Mouse (Mus musculus) lung, embryonic 16.5 days (tissue): ENCODE measurements around the gene Pam. TPM values are rescaled to one million over a fixed set of nuclear protein-coding genes. Genes with fewer than 3 reads are reported as not detected.
A peak's percentile ranks its signal among the peaks of the same experiment; 100 is the strongest.
"Not testable (repeated sequence)": the region's sequence is repeated elsewhere in the genome, so short reads cannot be mapped to it uniquely, and the experiment has no call there.

Experiments used
- ATAC-seq: fragments of 200-750 bp; cut with Nextera tagmentation; 2 replicates; pipeline ENCODE4 v1.8.0; 2017; ENCODE audit warnings: low read depth, mild to moderate bottlenecking, moderate library complexity
- H3K27ac ChIP-seq: fragments of 300-500 bp; sonication (generic); 2 replicates; pipeline ENCODE4 v1.5.1; 2014; ENCODE audit warnings: mild to moderate bottlenecking, control low read depth, low read length
- H3K27me3 ChIP-seq: fragments of 300-500 bp; sonication (generic); 2 replicates; pipeline ENCODE4 v1.6.1; 2014; ENCODE audit warnings: low read depth, low read length, mixed read lengths; ENCODE audit not compliant: control insufficient read depth, insufficient read depth
- H3K36me3 ChIP-seq: fragments of 300-500 bp; sonication (generic); 2 replicates; pipeline ENCODE4 v1.6.1; 2014; ENCODE audit warnings: low read length; ENCODE audit not compliant: control insufficient read depth, insufficient read depth
- H3K4me1 ChIP-seq: fragments of 300-500 bp; sonication (generic); replicated peaks from 2 replicates; pipeline ENCODE4 v1.6.1; 2014; ENCODE audit warnings: low read length, mixed read lengths; ENCODE audit not compliant: control insufficient read depth, insufficient read depth
- H3K4me2 ChIP-seq: fragments of 300-500 bp; sonication (generic); 2 replicates; pipeline ENCODE4 v1.6.1; 2014; ENCODE audit warnings: low read depth, low read length, control low read depth
- H3K4me3 ChIP-seq: fragments of 300-500 bp; sonication (generic); 2 replicates; pipeline ENCODE4 v1.5.1; 2014; ENCODE audit warnings: mild to moderate bottlenecking, low read length, control low read depth
- H3K9ac ChIP-seq: fragments of 300-500 bp; sonication (generic); 2 replicates; pipeline ENCODE4 v1.6.1; 2014; ENCODE audit warnings: low read length, control low read depth
- H3K9me3 ChIP-seq: fragments of 300-500 bp; sonication (generic); 2 replicates; pipeline ENCODE4 v1.6.1; 2016; ENCODE audit warnings: low read length; ENCODE audit not compliant: control insufficient read depth
- WGBS: fragments of 180-500 bp; shearing (Covaris S2); extraction: QIAGEN DNeasy Blood & Tissue Kit; methylation state at CpG from one replicate; pipeline ENCODE4 v1.1.7; 2014; 5-methylcytosine and 5-hydroxymethylcytosine counted together
- polyA plus RNA-seq: library from polyadenylated mRNA; unstranded; fragments of >200 nt; fragmentation: Nextera tagmentation; extraction: Ambion mirVana; gene quantifications from 2 replicates; pipeline ENCODE4 v1.2.1, GENCODE M21; 2015

Pam gene
- polyA plus RNA-seq, 1 experiment from 2014 or later = 61.4 TPM

DNA sequence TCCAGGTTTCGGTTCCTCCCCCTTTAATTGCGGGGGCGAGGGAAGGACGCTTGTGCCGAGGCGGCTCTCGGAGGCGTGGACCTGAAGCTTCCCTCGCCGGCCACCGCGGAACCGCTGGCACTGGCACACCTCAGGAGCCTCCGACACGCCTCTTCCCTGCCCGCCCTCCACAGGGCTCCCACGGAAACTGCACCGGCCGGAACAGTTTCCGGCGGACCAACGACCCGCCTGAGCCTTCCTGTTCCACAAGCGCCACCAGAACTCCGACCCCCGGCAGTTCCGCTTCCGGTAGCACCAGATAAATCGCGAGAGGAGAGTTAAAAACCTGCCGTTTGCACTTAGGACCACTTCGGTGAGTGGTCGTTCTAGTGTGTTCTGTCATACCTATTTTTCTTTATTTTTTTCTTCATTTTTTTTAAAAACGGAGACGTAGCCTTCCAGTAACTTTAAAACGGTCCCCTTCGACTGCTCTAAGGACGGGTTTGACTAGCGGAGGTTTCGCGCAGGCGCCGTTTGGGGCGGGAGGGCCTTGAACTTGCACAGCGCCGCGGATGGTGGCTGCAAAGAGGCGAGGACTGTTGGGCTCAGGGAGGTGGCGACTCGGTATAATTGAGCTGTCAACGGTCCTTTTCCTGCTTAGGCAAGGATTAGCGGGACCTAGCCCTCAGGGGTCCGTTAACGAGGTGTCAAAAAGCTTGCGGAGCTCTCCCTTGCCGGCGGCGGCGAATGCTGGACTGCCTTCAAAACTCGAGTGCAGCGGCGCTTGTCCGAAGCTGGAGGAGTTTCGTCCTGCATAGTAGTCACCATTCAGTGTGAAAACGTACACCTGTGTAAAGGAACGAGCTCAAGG lies 325.3 kb downstream of the Pam start, which contains the start of the genes Gin1 and Ppip5k2:
TSS of gene Gin1 (plus strand) at position 269 of the 850 bp plus-strand sequence.
TSS of gene Ppip5k2 (minus strand) at position 508 of the 850 bp plus-strand sequence.
- no peaks in the 10 kb centered on the region for H3K27me3 ChIP-seq
- peak within 1 kb of the TSS; percentile 92 for H3K27ac ChIP-seq
- peak within 1 kb of the TSS; percentile 97 for H3K4me3 ChIP-seq
- peak within 1 kb of the TSS; percentile 79 for H3K9ac ChIP-seq
- peak; percentile 99 for ATAC-seq
- H3K36me3 ChIP-seq = no peaks in the 10 kb centered on the region
- H3K4me2 ChIP-seq = peak within 1 kb of the TSS; percentile 76
- WGBS = under 1% methylated on average over 65 of the region's 66 CpGs
- no peaks in the 10 kb centered on the region for H3K9me3 ChIP-seq
- H3K4me1 ChIP-seq = peaks cover 11% of the 10 kb centered on the region

GRCm38 (mm10) chr1:97769294-97769903 lies 326.0 kb downstream of the Pam start:
- peak overlapping the region; percentile 79 for H3K9ac ChIP-seq
- peak overlapping the region; percentile 97 for H3K4me3 ChIP-seq
- WGBS = under 1% methylated on average over 40 of the region's 40 CpGs
- peak; percentile 3; the same call in 1 of the 2 replicates for ATAC-seq
- peak overlapping the region; percentile 85 for H3K27ac ChIP-seq
- H3K27me3 ChIP-seq = no peaks in the 10 kb centered on the region
- H3K36me3 ChIP-seq = no peaks in the 10 kb centered on the region
- H3K4me2 ChIP-seq = peak overlapping the region; percentile 76
- H3K4me1 ChIP-seq = peaks cover 11% of the 10 kb centered on the region
- no peaks in the 10 kb centered on the region for H3K9me3 ChIP-seq

- Histone ChIP-seq H3K9ac (peak overlapping the region; percentile 79), H3K9me3 (no peaks in the 10 kb centered on the region), H3K27me3 (no peaks in the 10 kb centered on the region), H3K4me2 (peak overlapping the region; percentile 76), H3K36me3 (no peaks in the 10 kb centered on the region), H3K4me1 (peaks cover 11% of the 10 kb centered on the region), H3K27ac (peak overlapping the region; percentile 85; the same call in 1 of the 2 replicates), H3K4me3 (peak overlapping the region; percentile 97)
- 7% methylated on average over 7 of the region's 7 CpGs for WGBS
- ATAC-seq = no peak
Measured at GRCm38 (mm10) chr1:97768906-97769293, 326.5 kb downstream of the Pam start.

DNA sequence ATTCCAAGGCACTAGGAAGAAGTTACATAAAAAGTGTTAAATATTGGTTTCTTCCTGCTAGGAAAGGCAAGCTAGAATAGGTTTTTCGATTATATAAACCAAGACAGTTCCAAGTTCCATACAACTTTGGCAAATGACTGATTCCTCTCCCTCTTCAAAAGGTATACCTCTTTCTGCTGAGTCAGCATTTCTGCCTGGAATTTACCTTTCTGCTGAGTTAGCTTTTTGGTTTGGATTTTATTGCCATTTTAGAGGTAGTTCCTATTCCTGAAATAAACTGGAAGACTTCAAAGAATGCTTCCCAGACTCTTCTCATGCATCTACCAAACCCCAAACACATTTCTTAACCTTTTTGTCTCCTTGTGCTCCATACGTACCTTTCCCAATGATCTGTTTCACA lies 327.4 kb downstream of the Pam start:
- ATAC-seq = no peak
- Histone ChIP-seq H3K4me2 (no peak overlapping the region), H3K27ac (no peak overlapping the region), H3K4me1 (peaks cover 11% of the 10 kb centered on the region), H3K9me3 (no peaks in the 10 kb centered on the region), H3K4me3 (peak overlapping the region; percentile 15; the same call in 1 of the 2 replicates), H3K27me3 (no peaks in the 10 kb centered on the region), H3K36me3 (no peaks in the 10 kb centered on the region), H3K9ac (no peak overlapping the region)
- 78% methylated on average over 2 of the region's 2 CpGs for WGBS

- H3K9me3 ChIP-seq, H3K27ac ChIP-seq, H3K9ac ChIP-seq, H3K36me3 ChIP-seq, H3K4me3 ChIP-seq, ATAC-seq, H3K27me3 ChIP-seq, H3K4me2 ChIP-seq: not testable (repeated sequence)
- WGBS = 82% methylated on average over 4 of the region's 4 CpGs
- peaks cover 11% of the 10 kb centered on the region for H3K4me1 ChIP-seq
Measured at GRCm38 (mm10) chr1:97765712-97766111, 329.7 kb downstream of the Pam start.

GRCm38 (mm10) chr1:97761477-97761876 lies 334.0 kb downstream of the Pam start:
- Histone ChIP-seq H3K4me3 (no peak overlapping the region), H3K36me3 (no peaks in the 10 kb centered on the region), H3K27ac (no peak overlapping the region), H3K9me3 (no peaks in the 10 kb centered on the region), H3K4me1 (no peaks in the 10 kb centered on the region), H3K4me2 (no peak overlapping the region), H3K9ac (no peak overlapping the region), H3K27me3 (no peaks in the 10 kb centered on the region)
- ATAC-seq = no peak
- 76% methylated on average over 6 of the region's 6 CpGs for WGBS

DNA sequence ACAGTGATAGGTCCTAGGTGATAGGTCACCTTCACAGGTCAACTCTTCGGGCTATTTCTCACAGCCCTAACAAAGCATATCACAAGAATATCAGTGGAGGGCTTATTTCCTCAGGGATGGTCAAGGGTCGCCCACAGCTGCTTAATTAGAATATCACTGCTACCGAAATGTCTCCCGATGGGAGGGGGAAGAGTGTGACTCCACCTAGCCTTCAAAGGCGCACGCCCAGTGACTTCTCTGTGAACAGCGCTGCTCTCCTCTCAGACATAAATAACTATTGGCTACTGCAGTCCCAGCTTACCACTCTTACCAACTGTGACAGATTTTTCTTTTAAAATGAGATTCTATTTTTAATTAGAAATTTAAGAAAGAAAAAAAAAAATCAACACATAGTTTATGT lies 334.8 kb downstream of the Pam start:
- ATAC-seq = no peak
- Histone ChIP-seq H3K36me3 (0 out of 2 replicates have a peak, but pooled peaks cover 1% of the 10 kb centered on the region), H3K9me3 (no peaks in the 10 kb centered on the region), H3K27ac (no peak overlapping the region), H3K4me3 (no peak overlapping the region), H3K27me3 (no peaks in the 10 kb centered on the region), H3K4me2 (no peak overlapping the region), H3K4me1 (no peaks in the 10 kb centered on the region), H3K9ac (no peak overlapping the region)
- WGBS = 62% methylated on average over 7 of the region's 7 CpGs

GRCm38 (mm10) chr1:97759841-97760240 lies 335.6 kb downstream of the Pam start:
- Histone ChIP-seq H3K4me2 (no peak overlapping the region), H3K27ac (no peak overlapping the region), H3K36me3 (0 out of 2 replicates have a peak, but pooled peaks cover 2% of the 10 kb centered on the region), H3K4me3 (no peak overlapping the region), H3K4me1 (no peaks in the 10 kb centered on the region), H3K9ac (no peak overlapping the region), H3K27me3 (no peaks in the 10 kb centered on the region), H3K9me3 (no peaks in the 10 kb centered on the region)
- ATAC-seq = no peak

DNA sequence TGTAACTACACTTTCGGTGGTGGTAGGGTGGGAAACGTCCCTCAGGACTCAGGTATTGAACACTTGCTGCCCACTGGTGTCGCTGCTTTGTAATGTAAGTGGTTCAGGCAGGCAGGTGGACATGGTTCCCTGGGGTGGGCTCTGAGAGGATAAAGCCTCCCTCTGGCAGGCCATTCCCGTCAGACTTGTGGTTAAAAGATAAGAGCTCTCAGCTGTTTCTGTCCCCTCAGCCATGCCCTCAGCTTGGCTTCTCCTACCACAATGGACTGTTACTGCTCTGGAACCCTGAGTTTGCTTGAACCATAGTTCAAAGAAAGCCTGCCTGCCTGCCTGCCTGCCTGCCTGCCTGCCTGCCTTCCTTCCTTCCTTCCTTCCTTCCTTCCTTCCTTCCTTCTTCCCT lies 341.1 kb downstream of the Pam start:
- Histone ChIP-seq H3K4me3 (no peak overlapping the region), H3K4me2 (no peak overlapping the region), H3K9ac (no peak overlapping the region), H3K9me3 (no peaks in the 10 kb centered on the region), H3K4me1 (no peaks in the 10 kb centered on the region), H3K27ac (no peak overlapping the region), H3K27me3 (no peaks in the 10 kb centered on the region), H3K36me3 (peaks cover 10% of the 10 kb centered on the region)
- 71% methylated on average over 4 of the region's 4 CpGs for WGBS
- ATAC-seq = no peak
